Mouse (Mus musculus) gastrocnemius, postnatal 25 days (tissue): ENCODE measurements around the gene Rnf115. TPM values are rescaled to one million over a fixed set of nuclear protein-coding genes. Genes with fewer than 3 reads are reported as not detected.

Source experiments
- DNase-seq: peaks from one replicate; pipeline ENCODE4 v3.0.0; 2022
- total RNA-seq, 2 experiments: library from RNA; stranded (reverse); gene quantifications; 1 replicate in 1 of 2; 2 replicates in 1 of 2; pipeline ENCODE4 v1.2.3; 2021

Gene Rnf115
- total RNA-seq, 2 experiments from 2014 or later, result 87.8 to 109 TPM

DNA sequence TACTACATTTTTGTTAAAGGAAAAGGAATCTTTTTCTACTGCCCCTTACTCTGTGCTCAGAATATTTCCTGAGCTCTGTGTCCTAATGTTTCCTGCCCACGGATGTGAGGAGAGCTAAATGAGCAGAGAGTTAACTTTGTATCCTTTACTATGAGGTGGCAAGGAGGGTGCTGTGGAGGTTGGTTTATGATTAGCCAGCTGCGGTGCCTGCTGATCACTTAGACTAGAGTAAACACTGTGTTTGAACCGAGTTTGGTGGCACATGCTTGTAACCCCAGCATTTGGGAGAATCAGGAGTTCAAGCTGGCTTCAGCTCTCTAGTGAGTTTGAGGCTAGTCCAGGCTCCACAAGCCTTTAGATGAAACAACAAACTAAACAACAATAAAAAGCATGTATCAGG lies 49.7 kb downstream of the Rnf115 start:
- DNase-seq, result no peak

DNA sequence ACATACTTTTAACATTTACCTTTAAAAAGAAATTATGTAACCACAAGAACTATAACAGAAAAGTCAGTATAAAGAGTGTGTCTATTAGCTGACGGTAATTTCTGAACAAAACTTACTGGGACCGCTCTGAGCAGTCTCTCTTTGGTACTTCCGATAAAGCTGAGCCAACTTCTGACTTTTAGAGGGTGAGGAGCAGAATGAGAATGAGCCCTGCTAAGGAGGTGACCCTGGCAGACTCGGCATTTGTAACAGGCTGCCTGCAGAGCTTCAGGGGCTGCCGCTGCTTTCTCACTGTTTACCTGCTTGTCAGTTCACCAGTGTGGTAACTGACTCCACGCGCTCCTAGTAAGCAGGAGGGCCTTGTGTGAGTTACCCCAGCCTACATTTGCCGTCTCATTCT lies 54.8 kb downstream of the Rnf115 start:
- no peak for DNase-seq

DNA sequence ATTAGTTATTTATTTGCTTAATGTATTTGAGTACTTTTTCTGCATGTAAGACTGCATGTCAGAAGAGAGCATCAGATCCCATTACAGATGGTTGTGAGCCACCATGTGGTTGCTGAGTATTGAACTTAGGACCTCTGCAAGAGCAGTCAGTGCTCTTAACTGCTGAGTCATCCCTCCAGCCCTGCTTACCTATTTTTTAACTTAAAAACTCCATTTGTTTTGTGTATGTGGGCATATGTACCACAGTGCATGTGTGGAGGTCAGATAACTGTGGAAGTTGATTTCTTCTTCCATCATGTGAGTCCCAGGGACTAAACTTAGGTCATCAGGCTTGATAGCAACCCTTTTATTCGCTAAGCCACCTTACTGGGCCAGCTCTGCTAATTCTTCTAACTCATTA lies 60.3 kb downstream of the Rnf115 start:
- no peak for DNase-seq

DNA sequence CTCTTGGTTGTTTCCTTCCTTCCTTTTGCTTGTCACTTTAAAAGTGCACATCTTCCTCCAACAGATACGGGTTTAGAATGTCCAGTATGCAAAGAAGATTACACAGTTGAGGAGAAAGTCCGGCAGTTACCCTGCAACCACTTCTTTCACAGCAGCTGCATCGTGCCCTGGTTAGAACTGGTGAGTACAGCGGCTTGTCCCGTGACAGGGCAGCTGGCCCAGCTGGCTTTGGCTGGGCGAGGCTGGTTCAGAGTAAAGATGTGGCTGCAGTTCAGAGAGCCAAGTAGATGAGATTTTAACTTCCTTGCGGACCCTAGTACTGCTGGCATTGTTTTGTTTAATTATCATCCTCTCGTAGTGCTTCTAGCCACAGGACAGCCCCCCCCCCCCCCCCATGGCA lies 61.0 kb downstream of the Rnf115 start:
- DNase-seq, result no peak

DNA sequence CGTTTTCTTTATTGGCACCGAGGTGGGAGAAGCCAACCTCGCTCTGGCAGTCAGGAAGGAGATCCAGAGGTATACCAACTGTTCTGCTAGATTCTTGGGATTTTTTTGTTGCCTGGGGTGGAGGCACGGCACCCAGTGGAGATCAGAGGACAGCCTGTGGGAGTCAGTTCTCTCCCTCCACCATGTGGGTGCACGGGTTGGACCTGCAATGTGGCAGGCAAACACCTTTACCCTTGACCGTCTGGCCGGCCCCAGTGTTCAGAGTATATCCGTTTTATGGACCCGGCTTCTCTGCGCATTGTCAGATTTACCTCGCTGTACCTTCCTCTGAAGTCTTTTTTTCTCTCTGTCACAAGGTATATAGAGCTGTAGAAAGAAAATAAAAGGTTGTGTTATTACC lies 72.8 kb downstream of the Rnf115 start:
- no peak for DNase-seq

DNA sequence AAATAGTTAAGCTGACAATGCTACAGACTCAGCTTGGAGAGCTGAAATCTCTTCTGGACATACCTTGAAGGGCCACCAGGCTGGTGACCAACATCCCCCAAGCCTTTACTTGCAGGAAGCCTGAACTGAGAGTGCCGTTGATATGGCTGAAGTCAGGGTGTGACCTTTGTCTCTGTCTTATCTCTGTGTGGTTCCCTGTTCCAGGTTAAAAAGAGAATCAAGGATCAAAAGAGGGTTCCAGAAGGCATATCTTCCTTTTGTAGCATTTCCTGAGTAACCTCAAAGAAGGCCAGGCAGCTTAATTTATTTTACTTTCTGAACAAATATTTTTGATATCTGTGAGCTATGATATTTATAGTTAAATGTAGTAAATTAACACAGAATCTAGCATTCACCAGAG lies 74.8 kb downstream of the Rnf115 start:
- no peak for DNase-seq

DNA sequence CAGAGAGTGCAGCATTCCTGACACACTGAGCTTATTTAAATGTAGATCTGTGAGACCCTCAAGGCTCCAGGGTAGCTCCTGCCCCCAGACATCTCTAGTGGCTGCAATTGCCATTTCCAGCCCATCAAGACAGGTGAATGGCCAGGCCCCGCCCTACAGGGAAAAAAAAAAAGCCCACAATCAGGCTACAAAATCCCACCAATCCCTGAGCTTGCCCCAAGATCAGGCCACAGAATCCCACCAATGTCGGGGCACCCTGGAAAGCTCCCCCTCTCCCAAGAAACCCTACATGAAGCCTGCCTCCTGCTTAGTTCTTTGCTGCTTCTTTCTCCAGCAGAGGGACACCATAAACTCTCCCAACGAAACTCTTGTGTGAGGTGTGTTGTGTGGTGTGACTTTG lies 80.7 kb downstream of the Rnf115 start:
- no peak for DNase-seq

DNA sequence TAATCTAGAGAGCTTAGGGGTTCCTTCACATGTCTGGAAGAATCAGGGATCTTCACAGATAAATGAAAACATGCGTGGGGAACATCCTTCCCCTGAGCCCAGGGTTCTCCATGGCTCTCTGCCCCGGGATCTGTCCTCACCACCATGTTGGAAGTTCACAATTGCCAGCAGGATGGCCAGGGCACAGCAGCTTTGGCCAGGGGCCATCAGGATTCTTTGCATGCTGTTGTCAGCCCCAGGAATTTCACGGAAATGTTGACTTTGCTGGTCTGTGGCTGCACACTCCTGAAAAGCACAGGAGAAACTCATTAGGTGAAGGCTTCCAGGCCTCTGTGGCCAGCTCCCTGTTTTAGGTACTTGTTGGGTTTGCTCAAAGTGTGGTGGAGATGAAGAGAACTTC lies 81.2 kb downstream of the Rnf115 start:
- DNase-seq, result no peak

DNA sequence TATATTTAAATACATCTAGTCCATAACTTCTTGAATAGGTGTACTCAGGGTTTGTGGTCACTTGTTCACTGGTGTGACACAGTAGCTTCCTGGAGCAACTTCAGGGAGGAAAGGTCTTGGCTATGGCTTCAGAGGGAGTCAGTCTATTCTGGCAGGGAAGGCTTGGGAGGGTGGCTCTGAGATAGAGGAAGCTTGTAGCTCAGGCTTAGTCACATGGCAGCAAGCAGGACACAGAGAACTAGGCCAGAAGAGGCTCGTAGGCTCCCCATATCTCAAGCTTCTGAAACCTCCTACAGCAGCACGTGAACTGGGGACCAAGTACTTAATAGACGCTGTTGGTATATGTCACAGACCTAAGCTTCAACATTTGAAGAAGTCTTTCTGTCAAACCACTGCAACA lies 83.8 kb downstream of the Rnf115 start:
- no peak for DNase-seq

DNA sequence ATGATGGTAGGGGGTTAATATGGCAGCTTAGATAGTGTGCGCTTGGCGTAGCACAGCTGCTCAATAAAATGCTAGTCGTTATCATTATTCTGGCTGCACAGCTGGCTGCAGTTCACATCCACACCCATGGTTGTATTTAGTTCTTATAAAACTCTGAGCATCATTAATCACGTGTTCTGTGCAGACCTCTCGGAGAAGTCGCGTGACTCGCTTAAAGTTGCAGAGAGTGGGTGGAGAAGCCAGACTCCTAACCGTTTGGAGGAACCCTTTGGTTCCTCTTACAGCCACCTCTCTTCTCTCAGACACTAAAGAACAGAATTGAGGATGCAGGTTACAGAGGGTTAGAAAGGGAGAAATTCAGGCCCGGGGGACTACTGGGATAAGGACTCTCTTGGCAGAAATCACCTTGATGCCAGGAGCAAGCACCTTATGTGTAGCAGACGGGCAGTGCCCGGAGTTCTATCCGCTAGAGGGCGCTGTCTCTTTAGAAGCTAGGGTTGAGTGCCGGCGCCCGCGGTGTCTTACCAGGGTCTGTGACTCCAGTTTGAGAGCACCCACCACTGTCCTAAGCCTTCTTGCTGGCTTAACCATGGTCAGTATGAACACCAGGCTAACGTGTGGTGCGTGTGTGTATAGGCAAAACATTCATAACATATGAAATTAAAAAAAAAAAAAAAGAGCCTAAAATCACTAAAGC lies 85.1 kb downstream of the Rnf115 start:
- peak; percentile 55 for DNase-seq

DNA sequence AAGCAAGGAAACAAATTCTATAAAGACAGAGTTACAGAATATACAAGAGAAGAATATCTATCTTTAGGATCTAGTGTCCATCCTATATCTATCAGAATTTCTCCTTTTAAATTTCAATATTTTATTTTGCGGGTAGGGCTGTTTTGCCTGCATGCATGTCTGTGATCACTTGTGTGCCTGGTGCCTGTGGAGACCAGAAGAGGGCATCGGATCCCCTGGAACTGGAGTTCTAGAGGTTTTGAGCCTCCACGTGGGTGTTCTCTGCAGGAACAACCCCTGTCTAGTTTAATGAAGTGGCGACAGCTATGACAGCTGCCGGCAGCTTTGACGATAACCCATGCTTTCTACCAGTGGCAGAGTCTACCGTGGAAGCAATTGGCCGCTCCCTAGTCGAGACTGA lies 85.6 kb downstream of the Rnf115 start:
- peak; percentile 15 for DNase-seq

DNA sequence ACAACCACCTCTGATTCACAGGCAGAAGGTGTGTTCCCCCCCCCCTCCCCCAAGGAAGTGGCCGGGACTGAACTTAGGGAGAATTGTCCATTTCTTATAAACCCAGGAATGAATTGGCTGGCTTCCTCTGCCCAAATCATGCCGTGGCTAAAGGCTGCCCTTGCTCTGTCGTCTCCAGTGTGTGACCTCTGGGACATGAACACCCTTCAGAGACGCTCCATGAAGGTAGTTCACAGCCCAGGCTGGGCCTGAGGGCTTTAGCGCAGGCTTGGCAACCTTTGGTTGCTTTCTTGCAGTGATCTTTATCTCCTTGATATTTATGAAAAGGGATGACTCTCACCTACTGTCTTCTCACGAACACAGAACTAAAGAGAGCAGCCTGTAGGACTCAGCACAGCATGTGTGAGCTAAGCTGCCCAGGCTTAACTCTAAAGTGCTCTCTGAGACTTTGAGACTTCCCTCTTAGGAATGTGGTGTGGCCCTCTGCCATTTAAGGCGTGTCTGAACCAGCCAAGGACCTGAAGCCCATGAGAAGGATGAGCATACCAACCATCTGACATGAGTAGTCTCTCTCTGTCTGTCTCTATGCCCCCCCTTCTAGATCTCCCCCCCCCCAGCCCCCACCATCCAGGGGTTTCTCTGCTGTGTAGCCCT lies 86.3 kb downstream of the Rnf115 start:
- no peak for DNase-seq

DNA sequence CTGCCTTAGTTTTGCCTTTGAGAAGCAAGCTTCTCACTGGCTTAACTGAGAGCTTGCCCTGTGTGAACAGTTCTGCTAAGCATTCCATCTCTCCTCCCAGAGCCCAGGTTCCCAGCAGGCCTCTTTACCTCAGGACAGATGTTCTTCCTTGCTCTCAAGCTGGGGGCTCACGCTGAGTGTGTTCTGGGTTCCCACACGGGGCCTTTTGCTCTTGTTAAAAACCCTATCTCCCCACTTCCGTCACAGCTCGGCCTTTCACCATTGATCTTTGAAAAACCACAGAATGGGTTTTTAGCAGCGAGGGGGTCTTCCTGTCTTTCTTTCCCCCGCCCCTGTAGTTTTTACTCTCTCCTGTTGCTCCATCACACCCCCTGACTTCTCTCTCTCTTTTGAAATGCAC lies 86.9 kb downstream of the Rnf115 start:
- no peak for DNase-seq

DNA sequence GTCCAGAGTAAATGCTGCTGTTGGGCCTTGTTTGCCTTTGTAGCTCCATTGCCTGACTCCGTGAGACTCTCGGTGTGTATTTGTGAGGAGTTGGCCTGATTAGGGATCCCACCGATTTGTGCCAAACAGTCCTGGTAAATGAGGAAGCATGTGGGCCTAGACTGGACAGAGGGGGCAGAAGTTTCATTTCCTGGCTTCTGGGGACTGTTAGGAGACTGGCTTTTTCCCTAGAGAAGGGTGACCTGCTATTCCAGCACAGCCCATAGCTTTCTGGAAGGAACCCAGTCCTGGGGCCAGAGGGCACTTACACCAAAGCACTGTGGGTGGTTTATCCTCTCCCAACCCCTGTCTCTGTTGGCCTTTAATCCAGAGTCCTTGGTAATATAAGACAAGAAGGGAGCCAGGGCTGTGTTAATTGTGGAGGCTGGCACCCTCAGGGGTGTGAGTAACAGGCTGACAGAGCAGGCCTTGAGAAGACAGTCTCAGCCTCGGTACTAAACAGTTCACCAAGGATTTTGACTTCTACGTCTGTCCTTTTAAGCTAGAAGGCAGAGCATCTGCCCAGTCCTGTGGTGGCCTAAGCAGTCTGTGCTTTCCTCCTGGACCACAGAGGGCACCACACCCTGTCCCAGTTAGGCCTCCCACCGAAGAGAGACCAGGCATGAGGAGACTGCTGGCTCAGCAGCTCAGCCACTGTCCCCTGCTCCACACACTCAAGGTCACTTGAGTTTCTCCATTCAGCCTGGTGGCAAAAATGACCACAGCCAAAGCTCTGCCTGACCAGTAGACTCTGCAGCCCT lies 92.9 kb downstream of the Rnf115 start:
- DNase-seq, result no peak

DNA sequence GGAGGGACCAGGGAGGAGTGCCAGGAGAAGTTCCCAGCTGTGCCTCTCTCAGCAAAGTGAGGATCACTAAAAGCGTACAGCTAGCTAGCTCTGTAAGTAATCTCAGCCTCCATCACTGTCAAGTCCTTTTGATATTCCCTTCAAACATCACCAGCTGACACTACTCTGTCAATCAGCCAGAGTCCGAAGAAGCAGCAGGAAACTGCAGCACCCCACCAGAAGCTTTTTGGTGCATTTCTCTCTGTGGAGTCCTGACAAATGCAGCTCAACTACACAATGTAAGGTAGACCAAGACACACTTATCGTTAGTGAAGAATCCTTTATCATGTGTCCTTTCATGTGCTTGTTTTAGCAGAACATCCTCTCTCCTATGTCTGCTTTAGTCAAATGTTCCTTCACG lies 94.1 kb downstream of the Rnf115 start:
- DNase-seq, result no peak

DNA sequence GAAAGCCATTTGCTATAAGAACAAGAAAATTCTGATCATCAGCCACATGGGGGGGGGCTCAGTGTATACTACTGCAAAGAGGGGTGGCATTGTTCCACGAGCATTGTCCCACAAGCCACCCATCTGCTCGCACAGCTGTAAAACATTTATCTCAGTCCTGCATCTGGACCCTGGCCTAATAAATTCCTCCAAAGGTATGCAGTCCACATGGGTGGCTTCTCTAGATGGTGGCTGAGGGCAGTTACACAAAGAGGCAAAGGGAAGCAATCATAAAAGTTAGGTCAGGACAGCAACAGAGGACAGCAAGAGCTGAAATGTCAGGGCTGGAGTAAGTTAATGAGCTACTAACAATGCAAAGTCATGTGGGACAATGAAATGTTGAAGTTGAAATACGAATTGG lies 96.2 kb downstream of the Rnf115 start:
- no peak for DNase-seq

DNA sequence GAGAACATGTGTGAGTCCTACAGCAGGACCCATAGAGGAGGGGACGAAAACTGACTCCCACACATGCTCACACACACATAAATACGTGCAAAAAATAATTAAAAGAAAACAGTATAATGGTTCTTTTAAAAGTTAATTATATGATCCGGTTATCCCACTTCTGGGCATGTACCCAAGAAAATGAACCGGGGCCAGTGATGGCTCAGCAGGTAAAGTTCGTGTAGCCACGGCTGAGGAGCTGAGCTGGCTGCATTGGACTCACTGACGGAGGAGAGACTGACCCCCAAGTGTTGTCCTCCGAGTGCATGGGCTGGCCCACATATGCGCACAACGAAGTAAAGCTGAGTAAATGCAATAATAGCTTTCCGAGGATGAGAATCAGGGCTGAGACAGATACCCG lies 97.2 kb downstream of the Rnf115 start:
- no peak for DNase-seq

DNA sequence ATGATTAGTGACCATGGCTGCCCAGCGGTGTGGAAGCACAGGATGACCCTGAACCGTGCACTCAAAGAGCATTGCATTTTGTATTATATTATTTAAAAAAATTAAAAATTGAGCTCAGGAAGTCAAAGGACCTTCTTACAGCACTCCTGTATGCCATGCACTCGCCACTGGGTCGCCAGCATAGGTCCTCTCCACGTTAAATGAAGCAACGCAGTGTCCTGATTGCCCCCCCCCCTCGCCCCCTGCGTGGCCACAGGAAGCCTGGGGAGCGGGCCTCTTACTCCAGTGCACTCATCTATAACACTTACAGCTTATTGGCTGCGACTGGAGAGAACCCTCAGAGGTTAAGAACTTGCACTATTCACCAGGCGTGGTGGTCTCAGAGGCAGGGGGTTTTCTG lies 97.8 kb downstream of the Rnf115 start:
- no peak for DNase-seq

DNA sequence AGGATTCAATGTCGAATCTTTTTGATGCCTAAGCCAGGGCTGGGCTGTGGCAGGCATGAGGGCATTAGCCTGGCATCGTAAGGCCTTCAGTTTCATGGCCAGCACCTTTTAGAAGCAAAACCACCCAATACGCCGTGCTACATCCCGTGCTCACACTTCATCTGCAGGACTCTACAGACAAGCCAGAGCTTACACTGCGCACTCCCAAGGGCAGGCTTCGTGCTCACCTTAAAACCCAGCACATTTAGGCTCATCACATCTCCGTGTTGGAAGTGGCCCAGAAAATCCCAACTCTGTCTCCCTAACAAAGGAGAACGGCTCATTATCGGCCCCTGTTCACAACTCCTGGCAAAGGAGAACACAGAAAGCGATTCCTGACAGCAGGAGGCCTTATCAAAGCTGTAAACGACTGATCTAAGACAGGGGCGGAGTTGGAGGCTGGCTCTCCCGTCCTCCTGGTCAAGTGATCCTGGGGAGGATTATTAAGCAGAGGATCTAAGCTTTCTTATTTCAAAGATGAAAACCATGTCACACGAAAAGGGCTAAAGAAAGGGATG lies 100.9 kb downstream of the Rnf115 start:
- DNase-seq, result no peak

DNA sequence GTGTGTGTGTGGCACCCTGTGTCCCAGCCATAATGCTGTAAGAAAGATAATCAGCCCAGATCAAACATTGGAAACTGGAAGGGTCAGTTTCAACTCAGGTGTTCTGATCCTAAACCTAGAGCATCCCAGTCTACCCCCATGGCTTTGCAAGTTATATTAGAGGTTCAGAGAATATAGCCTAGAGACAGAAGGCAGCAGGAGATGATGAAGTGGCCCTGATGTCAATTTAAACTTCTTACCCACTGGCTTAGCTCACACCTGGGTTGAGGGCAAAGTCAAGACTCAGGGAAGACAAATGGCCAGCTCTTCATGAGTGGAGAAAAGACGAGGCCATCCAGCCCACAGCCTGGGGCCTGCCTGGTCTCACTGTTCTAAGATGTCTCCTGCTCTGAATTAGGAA lies 101.5 kb downstream of the Rnf115 start, which contains the start of the genes Pdzk1 and Cd160:
Gene Pdzk1, plus strand, starts transcription at position 301 of the 400 bp plus-strand sequence.
Gene Cd160, minus strand, starts transcription at position 368 of the 400 bp plus-strand sequence.
- DNase-seq, result no peak

DNA sequence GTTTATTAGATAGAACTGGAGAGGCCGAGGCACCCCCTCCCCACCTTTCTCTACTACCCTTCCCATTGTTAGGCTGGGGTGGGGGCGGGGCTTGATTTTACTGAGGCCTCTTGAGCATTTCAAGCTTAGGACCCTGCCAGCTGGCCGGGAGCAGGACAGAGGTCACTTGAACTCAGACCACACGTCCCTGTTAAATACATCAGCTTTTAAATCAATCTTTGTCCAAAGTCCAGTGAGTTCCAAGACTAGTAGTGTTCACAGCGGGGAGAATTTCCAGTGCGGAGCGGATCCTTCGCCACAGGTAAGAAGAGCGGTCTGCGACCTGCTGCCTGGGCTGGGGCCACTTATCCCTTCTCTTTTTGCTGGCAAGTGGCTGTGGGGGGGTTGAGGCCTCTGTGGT lies 102.4 kb downstream of the Rnf115 start:
- no peak for DNase-seq

DNA sequence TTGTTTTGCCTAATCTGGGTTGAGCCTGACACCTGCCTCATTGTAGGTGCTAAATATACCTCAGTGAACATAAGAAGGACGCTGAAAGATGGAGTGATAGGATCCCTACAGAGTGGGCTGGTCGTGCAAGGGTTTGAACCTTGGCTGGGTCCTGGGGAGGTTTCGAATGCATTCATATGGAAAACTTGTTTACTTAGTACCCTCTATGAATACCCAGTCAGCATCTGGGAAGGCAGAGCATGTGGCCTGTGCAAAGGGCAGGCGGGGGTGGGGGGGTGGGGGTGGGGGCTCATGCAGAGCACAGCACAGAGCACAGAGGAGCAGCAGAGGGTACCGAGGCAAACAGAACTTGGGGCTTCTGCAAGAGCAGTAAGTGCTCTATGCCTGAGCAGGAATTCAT lies 105.5 kb downstream of the Rnf115 start:
- no peak for DNase-seq
